Mouse (Mus musculus): ENCODE data around the gene Adgrf1. TPM values are rescaled to one million over a fixed set of nuclear protein-coding genes. Genes with fewer than 3 reads are reported as not detected.

Gene Adgrf1
- total RNA-seq, 4 experiments from 2014 or later = not detected

GRCm38 (mm10) chr17:43363921-43364320, 93.8 kb downstream of the Adgrf1 start:
- no peak for DNase-seq

- no peak for DNase-seq
These were observed 95.2 kb downstream of the Adgrf1 start for GRCm38 (mm10) chr17:43365297-43365696.

- no peak for DNase-seq
These were observed 96.4 kb downstream of the Adgrf1 start for GRCm38 (mm10) chr17:43366486-43366885.

DNA sequence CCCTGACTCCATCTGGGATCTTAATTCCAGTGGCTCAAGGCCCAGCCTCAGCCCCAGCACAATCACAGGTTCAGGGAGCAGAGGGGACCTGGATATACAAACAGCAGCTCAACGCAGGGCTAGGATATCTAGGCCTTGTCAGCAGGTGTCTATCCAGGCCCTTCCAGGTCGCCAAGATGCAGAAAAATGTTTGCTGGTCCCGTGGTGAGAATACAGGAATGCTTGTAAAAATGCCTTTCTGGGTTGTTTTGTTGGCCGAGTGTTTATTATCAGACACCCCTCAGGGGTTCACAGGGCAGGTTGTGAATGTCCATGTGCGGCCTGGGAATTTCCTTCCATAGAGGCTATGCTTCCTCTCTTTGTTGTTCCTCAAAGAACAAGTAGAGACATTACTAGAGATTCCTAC, 98.0 kb downstream of the Adgrf1 start:
- DNase-seq = no peak

- no peak for DNase-seq
These were observed 102.5 kb downstream of the Adgrf1 start for GRCm38 (mm10) chr17:43372604-43373003.

DNA sequence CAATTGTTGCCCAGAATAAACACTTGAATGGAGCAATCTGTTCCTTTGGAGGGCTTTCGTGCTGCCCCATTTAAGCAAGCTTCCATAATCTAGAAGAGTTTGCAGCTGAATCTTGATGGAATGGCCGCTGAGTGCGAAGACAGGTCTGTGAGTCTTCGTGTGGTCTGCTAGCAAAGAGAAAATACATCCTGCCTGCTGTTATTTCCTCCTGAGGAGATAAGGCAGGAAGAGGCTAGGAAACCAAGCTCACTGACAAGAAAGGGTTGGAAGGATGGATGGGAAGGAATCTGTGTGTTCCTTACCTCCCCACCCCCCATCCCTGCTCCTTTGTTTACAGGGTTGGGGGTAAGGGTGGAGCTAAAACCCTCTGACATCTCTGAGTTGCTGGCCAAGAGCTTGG, 103.9 kb downstream of the Adgrf1 start:
- no peak for DNase-seq

Other genes starting within 250 kb of the Adgrf1 start
- gene Adgrf5, start 90.1 kb downstream of the Adgrf1 start, total RNA-seq (2022) = 100 to 1,000 TPM in 2 of 4 experiments, 10 to 100 TPM in 2; 79.8 to 113 (median 100) TPM
- not detected for gene Mep1a, start 232.5 kb downstream of the Adgrf1 start, total RNA-seq (2022)